Mouse (Mus musculus) spleen, embryonic (tissue): ENCODE measurements around the gene Nup133.

Source experiments
- CTCF ChIA-PET: fragments of 350-600 bp; sonication (Branson Sonifier 250); formaldehyde crosslinking; loops from one replicate; lab custom pipeline; 2022; lab: Charles Lee

Gene Nup133

DNA sequence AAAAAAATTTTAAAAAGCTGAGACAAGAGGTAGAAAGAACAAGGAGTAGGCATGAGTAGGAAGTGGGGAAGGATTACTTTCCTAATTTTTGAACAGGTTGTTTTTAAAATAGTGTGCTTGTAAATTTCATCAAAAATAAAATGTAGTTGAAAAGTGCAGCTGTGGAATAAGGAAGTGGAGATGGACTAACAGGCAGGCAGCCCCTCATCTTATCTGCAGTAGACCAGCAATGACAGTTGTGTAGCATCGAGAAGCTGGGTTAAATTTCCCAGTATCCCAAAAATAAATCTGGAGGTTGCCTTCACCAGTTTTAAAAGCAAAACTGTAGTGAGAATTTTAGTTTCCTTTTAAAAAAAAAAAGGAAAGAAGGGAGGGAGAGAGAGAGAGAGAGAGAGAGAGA, 94.8 kb downstream of the Nup133 start:
- CTCF ChIA-PET = no interaction called here

DNA sequence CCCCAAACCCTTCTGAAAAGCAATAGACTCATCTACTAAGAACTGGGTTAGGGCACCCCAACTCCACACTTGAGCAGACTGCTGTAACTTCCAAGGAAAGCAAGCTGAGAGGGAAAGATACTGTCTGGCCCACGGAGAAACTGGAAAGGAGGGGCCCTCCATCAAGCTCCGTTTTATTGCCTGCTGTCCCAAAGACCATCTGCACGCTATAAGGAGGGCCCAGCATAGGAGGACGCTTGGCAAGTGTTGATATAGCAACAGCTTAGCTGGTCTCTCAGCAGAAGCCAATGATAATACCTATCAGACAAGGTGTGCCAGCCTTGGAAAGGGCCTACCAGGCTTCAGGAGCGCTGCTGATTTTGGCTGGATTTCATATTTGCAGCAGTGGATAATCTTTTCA, 97.5 kb downstream of the Nup133 start:
- CTCF ChIA-PET = no interaction called here

DNA sequence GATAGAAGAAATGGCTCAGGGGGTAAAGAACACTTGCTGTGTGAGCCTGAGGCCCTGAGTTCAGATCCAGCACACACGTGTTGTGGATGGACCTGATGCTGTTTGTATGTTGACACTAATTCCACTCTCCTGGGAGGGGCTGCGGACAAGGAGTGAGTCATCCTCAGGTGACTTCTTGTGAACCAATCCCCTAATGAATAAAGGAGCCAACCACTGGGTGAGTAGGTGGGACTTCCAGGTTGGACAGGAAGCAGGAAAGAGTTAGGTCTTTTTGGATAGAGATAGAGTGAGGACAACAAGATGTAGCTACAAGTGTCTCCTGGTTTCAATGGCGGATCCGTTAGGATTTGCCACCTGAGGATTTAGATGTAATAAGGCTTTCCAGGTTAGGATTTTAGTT, 99.7 kb downstream of the Nup133 start:
- CTCF ChIA-PET = no interaction called here

DNA sequence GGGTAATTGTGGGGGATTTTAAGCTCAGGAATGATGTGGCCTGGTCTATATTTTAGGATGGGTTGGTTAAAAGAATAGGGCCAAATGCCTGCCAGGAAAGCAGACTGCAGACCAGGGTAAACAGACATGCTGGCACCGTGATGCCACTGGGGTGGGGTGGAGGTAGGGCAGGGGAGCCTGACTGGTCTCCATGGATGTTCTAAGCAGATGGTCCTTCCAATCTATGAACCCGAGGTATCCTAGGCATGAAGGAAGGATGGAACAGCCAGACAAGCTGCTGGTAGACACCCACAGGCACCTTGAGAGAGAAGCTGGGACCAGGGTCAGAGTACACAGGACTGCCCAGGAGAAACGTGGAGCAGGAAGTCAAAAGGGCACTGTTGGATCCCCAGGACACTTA, 101.5 kb downstream of the Nup133 start:
- CTCF ChIA-PET = no interaction called here
